Mouse (Mus musculus): Measurements from ENCODE around the gene 9930021J03Rik. TPM values are rescaled to one million over a fixed set of nuclear protein-coding genes. Genes with fewer than 3 reads are reported as not detected.

Gene 9930021J03Rik
- total RNA-seq (2023): 10 to 100 TPM; 32.7 to 34.4 TPM

GRCm38 (mm10) chr19:29805917-29806785, at the start of gene 9930021J03Rik:
9930021J03Rik (minus strand) TSS chr19:29805989.

GRCm38 (mm10) chr19:29812581-29813460, 7.0 kb upstream of the 9930021J03Rik start, which contains the start of gene Ranbp6:
Ranbp6 (minus strand) TSS chr19:29812974.

GRCm38 (mm10) chr19:29697245-29697874, 108.4 kb downstream of the 9930021J03Rik start, which contains the start of gene Mlana:
Mlana (plus strand) TSS chr19:29697824.

Other genes starting within 250 kb of the 9930021J03Rik start
- gene Ermp1, start 157.6 kb downstream of the 9930021J03Rik start, total RNA-seq (2023): 10 to 100 TPM; 28.7 to 31.1 TPM
- gene Mlana, start 108.2 kb downstream of the 9930021J03Rik start, total RNA-seq (2023): not detected
- 10 to 100 TPM; 26.7 to 32.0 TPM for gene Ranbp6, start 7.0 kb upstream of the 9930021J03Rik start, total RNA-seq (2023)
- not detected for gene Il33, start 119.1 kb upstream of the 9930021J03Rik start, total RNA-seq (2023)
- gene Trpd52l3, start 197.8 kb upstream of the 9930021J03Rik start, total RNA-seq (2023): not detected
- gene Uhrf2, start 224.5 kb upstream of the 9930021J03Rik start, total RNA-seq (2023): 10 to 100 TPM; 77.9 to 80.3 TPM